Mouse (Mus musculus) NIH3T3 (cell line): ENCODE measurements around the gene Tcaf3.
A peak's percentile ranks its signal among the peaks of the same experiment; 100 is the strongest.

Experiments
- DNase-seq: peaks from one replicate; pipeline ENCODE4 v3.0.0-alpha.2; 2012; ENCODE audit warnings: low read depth

Tcaf3 gene

DNA sequence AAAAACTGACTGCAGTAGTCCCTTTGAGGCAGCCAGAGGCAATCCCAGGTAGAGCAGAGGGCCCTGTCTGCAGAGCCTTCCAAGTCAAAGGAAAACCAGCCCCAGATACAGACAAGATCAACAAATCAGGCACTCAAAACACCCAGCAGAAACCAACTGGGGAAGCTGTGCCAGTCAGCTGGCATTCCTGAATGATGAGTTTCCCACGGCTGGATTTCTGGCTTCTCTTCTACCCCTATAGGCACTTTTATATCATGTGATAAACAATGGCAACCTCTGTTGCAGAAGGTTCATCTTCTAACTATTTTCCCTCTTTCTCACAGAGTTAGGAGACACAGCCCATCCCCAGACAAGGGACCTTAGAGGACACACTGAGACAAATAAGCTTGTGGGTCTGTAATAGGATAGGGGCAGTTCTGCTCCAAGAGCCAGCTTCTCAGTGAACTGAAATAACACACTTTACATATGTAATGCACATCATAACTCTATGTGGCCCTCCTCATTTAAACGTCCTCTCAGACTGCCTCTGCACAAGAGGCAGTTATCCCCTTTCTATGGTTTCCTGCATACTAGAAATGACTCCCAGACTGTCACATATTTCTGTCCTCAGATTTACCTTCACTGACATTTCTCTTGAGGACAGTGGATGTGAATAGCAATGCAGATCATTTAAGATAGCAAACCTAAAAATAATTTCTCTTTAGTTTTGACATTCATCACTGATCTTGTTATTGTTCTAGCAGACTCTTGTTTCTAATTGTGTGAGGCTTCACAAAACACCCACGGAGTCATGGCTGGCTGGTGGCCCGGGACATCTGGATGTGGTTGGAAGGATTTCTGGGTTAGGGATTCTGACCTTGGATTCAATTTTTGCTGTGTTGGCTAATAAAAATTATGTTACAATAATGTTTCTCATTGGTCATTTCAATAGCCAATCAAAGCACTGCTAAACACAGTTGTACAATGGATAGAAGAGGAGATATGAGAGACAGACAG lies 55.2 kb downstream of the Tcaf3 start:
- DNase-seq = peak; percentile 87

DNA sequence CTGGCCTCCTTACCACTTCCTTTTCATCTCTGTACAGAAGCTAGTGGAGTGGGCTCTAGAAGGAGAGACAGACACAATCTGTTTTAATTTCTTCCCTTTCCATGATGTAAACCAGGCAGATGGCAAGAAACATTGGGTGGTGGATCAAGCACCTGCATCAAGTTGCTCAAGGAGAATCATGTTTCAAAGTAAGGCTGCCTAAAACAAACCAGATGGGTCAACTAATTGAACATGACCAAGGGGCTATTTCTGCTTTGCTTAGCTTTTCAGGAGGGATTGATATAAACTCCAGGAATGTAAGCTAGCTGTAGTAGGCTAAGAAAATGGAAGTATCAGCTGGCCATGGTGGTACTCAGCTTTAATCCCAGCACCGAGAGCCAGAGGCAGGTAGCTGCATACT lies 56.8 kb downstream of the Tcaf3 start:
- peak; percentile 48 for DNase-seq

DNA sequence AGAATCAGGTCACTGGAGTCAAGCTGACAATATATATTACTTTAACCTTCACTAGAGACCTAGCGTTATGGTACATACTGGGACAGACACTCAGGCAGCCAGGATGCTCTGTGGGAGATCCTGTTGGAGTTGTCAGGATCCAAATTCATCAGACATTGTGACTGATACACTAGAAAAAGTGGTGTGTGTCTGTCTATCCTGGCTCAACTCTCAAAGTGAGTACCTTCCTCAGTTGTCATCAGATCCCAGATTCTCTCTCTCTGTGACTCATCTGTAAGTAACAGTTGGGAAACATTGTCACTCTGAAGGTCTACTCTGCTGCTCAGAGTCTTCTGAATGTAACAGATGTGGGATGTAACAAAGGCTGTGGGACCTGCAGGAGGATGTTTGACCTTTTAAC lies 57.8 kb downstream of the Tcaf3 start:
- DNase-seq = no peak
